Comparison of ENCODE assay signal across 33 mouse cellular contexts in the genomic region with DNA sequence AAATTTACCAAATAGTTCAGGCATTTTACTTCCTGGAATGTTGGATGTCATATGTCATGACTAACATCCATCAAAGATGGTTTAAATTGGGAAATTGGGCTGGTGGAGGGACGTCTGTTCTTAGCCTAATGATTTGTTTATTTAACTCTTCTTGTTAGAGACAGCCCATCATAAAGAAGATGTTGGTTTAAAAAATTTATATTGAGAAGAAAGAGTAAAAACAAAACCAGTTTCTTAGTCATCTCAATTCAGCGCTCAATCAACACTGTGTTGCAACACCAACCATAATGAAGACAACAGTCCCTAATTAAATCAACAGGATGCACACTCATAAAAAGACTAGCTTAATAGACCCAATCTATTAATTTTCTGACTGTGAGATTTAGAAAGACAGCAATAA.
"Had no signal": no experiment of that assay in that cellular context is flagged by ENCODE, and none has a peak within 500 bp of the region (broad histone marks: within the 10 kb centered on the region; RNA-seq: fewer than 3 reads in every experiment).

No protein-coding gene starts in this region.

- H3K4me2 ChIP-seq: heart, embryonic 11.5 days; heart, embryonic 12.5 days; heart, embryonic 13.5 days; heart, embryonic 15.5 days; hindbrain, embryonic 12.5 days; hindbrain, embryonic 13.5 days; hindbrain, embryonic 14.5 days; hindbrain, embryonic 15.5 days; intestine, embryonic 15.5 days; kidney, embryonic 15.5 days had no signal

- ATAC-seq: hindbrain, embryonic 16.5 days; hindbrain, postnatal 0 days; inflammation-experienced regulatory T-cells, adult 6 months; intestine, embryonic 15.5 days; intestine, embryonic 16.5 days; intestine, postnatal 0 days had no signal

- H3K36me3 ChIP-seq: heart, embryonic 10.5 days; heart, embryonic 12.5 days; heart, embryonic 13.5 days; heart, embryonic 15.5 days; hindbrain, embryonic 10.5 days; hindbrain, embryonic 12.5 days; hindbrain, embryonic 13.5 days; hindbrain, embryonic 15.5 days; intestine, embryonic 15.5 days; kidney, embryonic 15.5 days had no signal

- H3K4me1 ChIP-seq: heart, embryonic 10.5 days; heart, embryonic 12.5 days; heart, embryonic 13.5 days; heart, embryonic 15.5 days; hindbrain, embryonic 10.5 days; hindbrain, embryonic 12.5 days; hindbrain, embryonic 13.5 days; hindbrain, embryonic 15.5 days; intestine, embryonic 15.5 days; kidney, embryonic 15.5 days had no signal

- H3K9me3 ChIP-seq: heart, embryonic 10.5 days; heart, embryonic 12.5 days; heart, embryonic 13.5 days; heart, embryonic 15.5 days; hindbrain, embryonic 10.5 days; hindbrain, embryonic 12.5 days; hindbrain, embryonic 13.5 days; hindbrain, embryonic 15.5 days; intestine, embryonic 15.5 days; kidney, embryonic 15.5 days had no signal

- H3K27me3 ChIP-seq: heart, embryonic 12.5 days; heart, embryonic 13.5 days; heart, embryonic 15.5 days; hindbrain, embryonic 12.5 days; hindbrain, embryonic 13.5 days; hindbrain, embryonic 15.5 days; intestine, embryonic 15.5 days; kidney, embryonic 15.5 days had no signal

- H3K9ac ChIP-seq: heart, embryonic 12.5 days; heart, embryonic 13.5 days; heart, embryonic 15.5 days; hindbrain, embryonic 12.5 days; hindbrain, embryonic 13.5 days; hindbrain, embryonic 14.5 days; hindbrain, embryonic 15.5 days; intestine, embryonic 15.5 days; kidney, embryonic 15.5 days had no signal

- DNase-seq: heart, postnatal 10 days; heart, postnatal 14 days; heart, postnatal 36 days; heart, postnatal 4 days; kidney, adult 11 months; kidney, adult 18-20 months; kidney, adult 2 months; kidney, adult 9 months; kidney, postnatal 10 days; kidney, postnatal 25 days; kidney, postnatal 36 days; kidney, postnatal 4 days; layer of hippocampus, adult 9-11 months; layer of hippocampus, postnatal 36 days had no signal

- H3K4me3 ChIP-seq: heart, embryonic 10.5 days; heart, embryonic 12.5 days; heart, embryonic 13.5 days; heart, embryonic 15.5 days; hindbrain, embryonic 10.5 days; hindbrain, embryonic 12.5 days; hindbrain, embryonic 13.5 days; hindbrain, embryonic 15.5 days; intestine, embryonic 15.5 days; kidney, embryonic 15.5 days; layer of hippocampus, adult 2 months had no signal

- H3K27ac ChIP-seq: heart, embryonic 10.5 days; heart, embryonic 13.5 days; heart, embryonic 15.5 days; hindbrain, embryonic 10.5 days; hindbrain, embryonic 12.5 days; hindbrain, embryonic 13.5 days; hindbrain, embryonic 14.5 days; hindbrain, embryonic 15.5 days; hindbrain, postnatal 0 days; intestine, embryonic 15.5 days; kidney, embryonic 15.5 days; kidney, postnatal 0 days; layer of hippocampus, adult 2 months had no signal
